Mouse (Mus musculus) gastrocnemius, postnatal 10 days (tissue): ENCODE data around the gene Mthfd2l. TPM values are rescaled to one million over a fixed set of nuclear protein-coding genes. Genes with fewer than 3 reads are reported as not detected.

Source experiments
- DNase-seq: peaks from one replicate; pipeline ENCODE4 v3.0.0; 2021; ENCODE audit warnings: mixed read lengths
- total RNA-seq, 2 experiments: library from RNA; stranded (reverse); gene quantifications; 2 replicates each; pipeline ENCODE4 v1.2.3; 2021

Mthfd2l gene
- total RNA-seq, 2 experiments from 2014 or later = 13.5 to 17.0 TPM

GRCm38 (mm10) chr5:91048397-91048796 lies 117.5 kb downstream of the Mthfd2l start:
- no peak for DNase-seq

Other genes with a start within 250 kb of the Mthfd2l start
- not detected for gene Cxcl5, start 171.8 kb upstream of the Mthfd2l start, total RNA-seq
- gene Ppbp, start 162.6 kb upstream of the Mthfd2l start, total RNA-seq = 1 to 10 TPM in 1 of 2 experiments, under 1 TPM in 1; 0.31 to 3.3 TPM
- 10 to 100 TPM; 29.9 to 39.5 TPM for gene Pf4, start 158.7 kb upstream of the Mthfd2l start, total RNA-seq
- gene Cxcl3, start 145.0 kb upstream of the Mthfd2l start, total RNA-seq = not detected
- not detected for gene Cxcl15, start 136.6 kb upstream of the Mthfd2l start, total RNA-seq
- under 1 TPM in 1 of 2 experiments, not detected in 1; 0.35 TPM for gene Cxcl1, start 39.9 kb upstream of the Mthfd2l start, total RNA-seq
- gene Cxcl2, start 27.2 kb upstream of the Mthfd2l start, total RNA-seq = under 1 TPM in 1 of 2 experiments, not detected in 1; 0.25 TPM
- gene Epgn, start 96.3 kb downstream of the Mthfd2l start, total RNA-seq = under 1 TPM; 0.26 to 0.79 TPM
- gene Ereg, start 143.5 kb downstream of the Mthfd2l start, total RNA-seq = under 1 TPM in 1 of 2 experiments, not detected in 1; 0.07 TPM
- not detected for gene Areg, start 208.5 kb downstream of the Mthfd2l start, total RNA-seq